Mouse (Mus musculus) embryonic fibroblast, embryonic 13.5 days (primary cell): ENCODE data around the gene Troap.

ENCODE experiments used
- CTCF ChIP-seq: IDR thresholded peaks from 2 replicates; pipeline ENCODE4 v1.5.1; 2011; ENCODE audit warnings: mild to moderate bottlenecking, control low read depth, low read length, moderate library complexity, borderline replicate concordance; ENCODE audit not compliant: insufficient read depth
- POLR2A ChIP-seq: IDR thresholded peaks from 2 replicates; pipeline ENCODE4 v1.6.1; 2011; ENCODE audit warnings: low read depth, mild to moderate bottlenecking, control low read depth, low read length, moderate library complexity

DNA sequence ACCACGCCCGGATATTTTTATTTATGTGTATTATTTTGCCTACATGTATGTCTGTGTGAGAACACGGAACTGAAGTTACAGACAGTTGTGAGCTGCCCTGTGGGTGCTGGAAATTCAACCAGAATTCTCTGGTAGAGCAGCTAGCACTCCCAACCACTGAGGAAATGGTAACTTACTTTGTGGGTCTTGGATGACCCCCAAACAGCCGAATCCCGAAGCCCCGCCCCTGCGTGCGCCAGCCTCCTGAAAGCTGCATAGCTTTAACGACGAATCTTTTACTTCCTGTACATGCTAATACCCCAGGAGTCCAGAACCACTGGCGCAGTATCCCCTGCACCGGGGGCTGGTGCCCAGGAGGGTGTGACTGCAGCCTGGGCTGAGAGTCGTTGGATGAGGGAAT lies 49.0 kb upstream of the Troap start:
- TF ChIP-seq POLR2A (no peak), CTCF (no peak)
